Mouse (Mus musculus) hematopoietic multipotent progenitor cell, adult 10-12 weeks (in vitro differentiated cells): ENCODE measurements around the gene Gnaz. TPM values are rescaled to one million over a fixed set of nuclear protein-coding genes. Genes with fewer than 3 reads are reported as not detected.

ENCODE experiments used
- polyA plus RNA-seq: library from polyadenylated mRNA; stranded (reverse); fragments of >175 nt; gene quantifications from 2 replicates; pipeline ENCODE4 v1.2.3, GENCODE M21; 2012; ENCODE audit warnings: low replicate concordance

Gnaz gene
- 0.61 and 0.88 TPM in 2 replicates for polyA plus RNA-seq

DNA sequence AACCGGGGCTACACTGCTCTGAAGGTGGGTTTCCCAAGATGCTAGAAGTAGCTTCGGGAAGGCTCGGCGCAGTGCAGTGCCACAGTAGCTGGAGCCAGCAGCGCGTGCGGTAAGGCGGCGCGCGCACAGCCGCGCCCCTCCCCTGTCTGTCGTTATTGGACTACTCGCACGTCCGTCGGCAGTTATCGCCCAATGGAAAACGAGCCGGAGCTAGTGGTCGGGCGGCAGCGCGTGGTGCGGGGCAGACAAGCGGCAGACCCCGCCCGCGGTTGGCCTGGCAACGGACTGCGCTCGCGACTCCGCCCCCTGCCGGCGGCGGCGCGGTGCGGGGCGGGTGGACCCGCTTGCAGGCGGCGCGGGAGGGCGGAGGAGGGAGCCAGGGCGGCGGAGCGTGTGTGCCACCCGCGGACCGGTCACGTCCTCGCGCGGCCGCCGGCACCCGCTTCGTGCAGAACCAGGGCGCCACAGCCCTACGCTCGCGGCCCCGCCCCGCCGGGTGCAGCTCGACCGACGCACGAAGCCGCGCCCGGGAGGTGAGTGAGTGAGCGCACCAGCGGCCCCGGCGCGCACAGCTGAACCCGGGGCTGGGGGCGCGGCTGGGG lies at the start of gene Gnaz:
TSS of gene Gnaz (plus strand) at position 328 of the 602 bp plus-strand sequence.

DNA sequence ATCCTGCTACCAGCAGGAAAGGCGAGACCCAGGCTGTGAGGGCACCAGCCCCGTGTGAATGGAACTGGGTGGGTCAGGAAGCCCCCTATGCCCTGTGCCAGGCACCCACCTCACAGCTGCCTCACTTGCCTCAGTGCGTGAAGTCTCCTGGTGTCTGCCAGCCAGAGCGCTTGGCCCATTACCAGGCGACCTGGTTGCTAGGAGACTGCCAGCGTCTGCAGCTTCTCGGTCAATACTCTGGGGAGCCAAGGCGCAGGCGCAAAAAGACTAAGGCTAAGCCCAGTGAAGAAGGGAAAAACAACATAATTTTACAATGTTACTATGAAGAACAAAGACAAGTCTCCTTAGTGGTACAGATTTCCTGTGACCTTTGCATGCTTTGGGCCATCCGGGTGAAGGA lies 65.4 kb downstream of the Gnaz start, which contains the start of gene Rsph14:
TSS of gene Rsph14 (minus strand) at position 192 of the 400 bp plus-strand sequence.

DNA sequence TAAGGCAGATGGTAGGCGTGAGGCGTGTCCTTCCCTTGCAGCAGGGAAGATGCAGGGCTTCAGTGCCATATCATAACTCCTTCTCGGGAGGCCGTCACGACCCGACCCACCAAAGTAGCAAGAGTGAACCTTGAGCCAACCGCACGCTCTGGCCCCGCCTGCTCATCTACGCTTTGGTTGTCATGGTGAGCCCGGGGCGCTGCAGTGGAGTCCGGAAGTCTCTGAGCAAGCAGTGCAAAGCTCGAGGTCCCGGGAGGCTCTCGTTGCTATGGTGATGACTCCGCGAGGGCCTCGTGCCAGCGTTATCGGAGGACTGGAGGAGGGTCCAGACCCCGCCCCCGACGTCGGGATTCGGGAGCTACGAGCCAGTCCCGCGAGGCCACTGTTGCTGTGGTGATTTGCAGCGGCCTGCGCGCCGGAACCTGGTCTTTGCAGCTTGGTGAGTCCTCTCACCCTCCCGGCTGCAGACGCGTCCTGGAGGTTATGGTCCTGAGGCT lies 70.0 kb downstream of the Gnaz start, which contains the start of gene Rab36:
TSS of gene Rab36 (plus strand) at position 176 of the 497 bp plus-strand sequence.

DNA sequence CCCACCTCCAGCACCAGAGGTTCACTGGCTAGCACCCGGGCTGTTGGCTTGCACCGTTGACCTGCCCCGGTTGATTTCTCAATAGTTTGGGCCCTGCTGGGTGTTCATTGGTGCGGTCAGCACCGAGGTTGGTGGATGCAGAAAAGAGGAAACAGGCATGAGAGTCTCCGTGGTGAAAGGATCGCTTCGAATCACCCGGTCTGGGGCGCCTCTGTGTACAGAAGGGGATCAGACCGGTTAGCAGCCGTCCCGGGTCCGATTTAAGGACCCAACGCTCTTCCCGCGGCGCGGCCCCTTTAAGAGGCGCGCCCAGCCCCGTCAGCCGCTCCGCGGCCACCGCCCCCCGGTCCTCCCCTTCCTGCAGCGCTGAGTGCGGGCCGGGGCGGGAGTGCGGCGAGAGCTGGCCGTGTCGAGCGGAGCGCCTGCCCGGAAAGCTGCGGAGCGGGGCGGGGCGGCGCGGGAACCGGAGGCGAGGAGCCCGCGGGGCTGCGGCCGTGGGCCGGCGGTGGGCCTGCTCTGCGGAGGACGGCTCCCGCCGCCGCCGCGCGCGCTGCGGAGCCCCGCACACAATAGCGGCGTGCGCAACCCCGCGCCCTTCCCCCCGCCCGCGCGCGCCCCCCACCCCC lies 93.4 kb downstream of the Gnaz start, which contains the start of gene Bcr:
TSS of gene Bcr (plus strand) at position 376 of the 626 bp plus-strand sequence.

Other genes with a start within 250 kb of the Gnaz start
- not detected in 2 replicates for gene Rsph14, start 65.4 kb downstream of the Gnaz start, polyA plus RNA-seq
- 0.22 and 0.33 TPM in 2 replicates for gene Rab36, start 69.9 kb downstream of the Gnaz start, polyA plus RNA-seq
- gene Bcr, start 93.4 kb downstream of the Gnaz start, polyA plus RNA-seq: 10.0 and 13.8 TPM in 2 replicates
- gene Specc1l, start 244.9 kb downstream of the Gnaz start, polyA plus RNA-seq: 10.1 and 12.3 TPM in 2 replicates